Mouse (Mus musculus) lung, adult 2 months (tissue): ENCODE results near the gene Fam163b.

Experiments
- CTCF ChIP-seq: fragments of 200-500 bp; IDR thresholded peaks from 2 replicates; pipeline ENCODE4 v1.5.1; 2011; ENCODE audit warnings: mild to moderate bottlenecking, low read length, control low read depth; ENCODE audit not compliant: insufficient read depth
- POLR2A ChIP-seq: fragments of 200-500 bp; IDR thresholded peaks from 2 replicates; pipeline ENCODE4 v1.6.1; 2011; ENCODE audit warnings: low read depth, mild to moderate bottlenecking, control low read depth, low read length, borderline replicate concordance; ENCODE audit errors: extremely low read depth

- no peak for TF ChIP-seq CTCF
- TF ChIP-seq POLR2A = no peak
Measured at GRCm38 (mm10) chr2:27095178-27095577, 47.1 kb downstream of the Fam163b start.
